Mouse (Mus musculus) forebrain, embryonic 14.5 days (tissue): ENCODE data around the gene Neu2. TPM values are rescaled to one million over a fixed set of nuclear protein-coding genes. Genes with fewer than 3 reads are reported as not detected.
A peak's percentile ranks its signal among the peaks of the same experiment; 100 is the strongest.

Source experiments
- ATAC-seq: fragments of 200-750 bp; cut with Nextera tagmentation; 2 replicates; pipeline ENCODE4 v1.8.0; 2017; ENCODE audit warnings: mild to moderate bottlenecking, moderate library complexity
- DNase-seq: peaks from one replicate; pipeline ENCODE4 v3.0.0-alpha.2; 2015; ENCODE audit warnings: low spot score
- H3K27ac ChIP-seq: fragments of 300-500 bp; sonication (generic); 2 replicates; pipeline ENCODE4 v1.5.1; 2014; ENCODE audit warnings: low read depth, mild to moderate bottlenecking, control low read depth, low read length, moderate library complexity
- H3K27me3 ChIP-seq: fragments of 300-500 bp; sonication (generic); replicated peaks from 2 replicates; pipeline ENCODE4 v1.6.1; 2014; ENCODE audit warnings: low read length, control low read depth, mixed read lengths; ENCODE audit not compliant: control insufficient read depth, insufficient read depth
- H3K36me3 ChIP-seq: fragments of 300-500 bp; sonication (generic); 2 replicates; pipeline ENCODE4 v1.6.1; 2014; ENCODE audit warnings: low read length, control low read depth; ENCODE audit not compliant: control insufficient read depth, insufficient read depth
- H3K4me1 ChIP-seq: fragments of 300-500 bp; sonication (generic); 2 replicates; pipeline ENCODE4 v1.6.1; 2014; ENCODE audit warnings: antibody characterized with exemption, low read length, control low read depth; ENCODE audit not compliant: control insufficient read depth, insufficient read depth
- H3K4me2 ChIP-seq: fragments of 300-500 bp; sonication (generic); 2 replicates; pipeline ENCODE4 v1.6.1; 2014; ENCODE audit warnings: mild to moderate bottlenecking, control low read depth, low read length
- H3K4me3 ChIP-seq: fragments of 300-500 bp; sonication (generic); 2 replicates; pipeline ENCODE4 v1.5.1; 2014; ENCODE audit warnings: low read depth, low read length, control low read depth
- H3K9ac ChIP-seq: fragments of 300-500 bp; sonication (generic); 2 replicates; pipeline ENCODE4 v1.6.1; 2014; ENCODE audit warnings: mild to moderate bottlenecking, low read length, control low read depth, moderate library complexity
- H3K9me3 ChIP-seq: fragments of 300-500 bp; sonication (generic); replicated peaks from 2 replicates; pipeline ENCODE4 v1.6.1; 2016; ENCODE audit warnings: low read length, control low read depth, mixed read lengths; ENCODE audit not compliant: control insufficient read depth
- WGBS: fragments of 180-500 bp; shearing (Covaris S2); extraction: QIAGEN DNeasy Blood & Tissue Kit; methylation state at CpG from one replicate; pipeline ENCODE4 v1.1.7; 2014; 5-methylcytosine and 5-hydroxymethylcytosine counted together
- polyA plus RNA-seq: library from polyadenylated mRNA; unstranded; fragments of >200 nt; fragmentation: Nextera tagmentation; extraction: Ambion mirVana; gene quantifications from 2 replicates; pipeline ENCODE4 v1.2.1, GENCODE M21; 2014

The Neu2 gene
- polyA plus RNA-seq, 1 experiment from 2014 or later, result 0.17 TPM

DNA sequence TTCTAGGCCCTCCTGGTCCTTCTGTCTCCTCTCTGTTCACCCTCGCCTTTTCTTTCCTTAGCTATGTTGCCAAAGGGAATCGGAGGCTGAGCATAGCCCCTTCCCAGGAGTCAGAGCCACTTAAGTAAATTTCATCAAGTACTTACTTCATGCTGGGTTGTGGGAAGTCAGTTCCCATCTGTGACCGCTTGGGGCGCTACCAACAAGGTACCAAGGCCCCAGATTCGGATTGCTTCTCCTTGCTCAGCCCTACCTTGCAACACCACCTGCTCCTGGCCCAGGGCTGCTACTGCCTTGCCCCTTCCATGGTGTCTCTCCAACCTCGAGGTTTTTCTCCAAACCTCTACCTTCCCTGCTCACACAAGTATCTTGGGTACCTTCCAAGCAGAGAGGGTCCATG lies 58.7 kb downstream of the Neu2 start:
- H3K27ac ChIP-seq, result no peak overlapping the region
- 45% methylated on average over 6 of the region's 6 CpGs for WGBS
- H3K27me3 ChIP-seq, result no peaks in the 10 kb centered on the region
- H3K9ac ChIP-seq, result no peak overlapping the region
- H3K36me3 ChIP-seq, result no peaks in the 10 kb centered on the region
- no peaks in the 10 kb centered on the region for H3K9me3 ChIP-seq
- H3K4me1 ChIP-seq, result no peaks in the 10 kb centered on the region
- no peak overlapping the region for H3K4me2 ChIP-seq
- no peak for DNase-seq
- H3K4me3 ChIP-seq, result no peak overlapping the region
- no peak for ATAC-seq

DNA sequence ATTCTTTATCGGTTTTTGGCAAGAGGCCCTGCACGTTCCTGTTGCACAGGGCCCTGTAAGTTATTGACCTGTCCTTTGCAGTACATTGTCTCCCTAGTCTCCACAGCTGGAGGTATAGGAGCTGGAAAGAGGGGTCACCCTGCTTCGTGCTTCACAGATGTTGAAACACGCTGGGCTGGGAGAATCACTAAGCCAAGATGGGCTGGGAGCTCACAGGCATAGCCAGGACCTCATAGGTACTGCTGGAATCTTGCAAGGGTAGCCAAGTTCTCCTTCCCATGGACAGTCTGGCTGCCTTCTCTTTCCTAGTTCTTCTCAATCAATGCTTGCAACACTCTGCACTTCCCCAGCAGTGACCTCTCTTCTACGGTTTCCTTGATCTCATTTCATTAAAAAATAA lies 63.6 kb downstream of the Neu2 start:
- Histone ChIP-seq H3K4me2 (no peak overlapping the region), H3K9me3 (no peaks in the 10 kb centered on the region), H3K27me3 (no peaks in the 10 kb centered on the region), H3K9ac (no peak overlapping the region), H3K4me1 (peaks cover 12% of the 10 kb centered on the region), H3K36me3 (no peaks in the 10 kb centered on the region), H3K4me3 (no peak overlapping the region), H3K27ac (no peak overlapping the region)
- WGBS, result 84% methylated on average over 5 of the region's 5 CpGs
- DNase-seq (no peak), ATAC-seq (no peak)

DNA sequence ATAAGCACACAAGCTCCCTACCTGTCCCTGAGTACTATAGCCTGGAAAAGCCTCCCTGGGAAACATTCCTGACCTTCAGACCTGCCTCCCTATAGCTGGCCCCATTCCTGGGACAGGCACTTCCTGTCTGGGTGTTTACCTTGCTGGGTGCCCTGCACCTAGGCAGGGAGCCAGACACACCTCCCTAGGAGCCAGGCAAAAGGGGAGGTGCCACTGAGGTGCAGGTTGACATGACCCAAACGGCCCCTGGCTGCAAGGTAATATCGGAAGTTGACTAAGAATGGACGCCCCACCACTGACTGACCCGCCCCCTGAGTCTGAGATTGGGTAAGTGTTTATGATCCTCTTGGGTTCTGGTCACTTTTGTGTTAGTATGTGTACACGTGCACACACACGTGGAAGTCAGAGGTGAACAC lies 64.1 kb downstream of the Neu2 start, which contains the start of gene Ngef:
Gene Ngef (minus strand): TSS at position 71 of the 416 bp plus-strand sequence.
- no peak within 1 kb of the TSS for H3K4me2 ChIP-seq
- 78% methylated on average over 6 of the region's 6 CpGs for WGBS
- H3K9me3 ChIP-seq, result no peaks in the 10 kb centered on the region
- no peak for DNase-seq
- H3K4me1 ChIP-seq, result peaks cover 12% of the 10 kb centered on the region
- H3K36me3 ChIP-seq, result no peaks in the 10 kb centered on the region
- H3K9ac ChIP-seq, result no peak within 1 kb of the TSS
- peak; percentile 16; the same call in 1 of the 2 replicates for ATAC-seq
- H3K27ac ChIP-seq, result no peak within 1 kb of the TSS; the same call in 1 of the 2 replicates
- H3K27me3 ChIP-seq, result no peaks in the 10 kb centered on the region
- H3K4me3 ChIP-seq, result no peak within 1 kb of the TSS

DNA sequence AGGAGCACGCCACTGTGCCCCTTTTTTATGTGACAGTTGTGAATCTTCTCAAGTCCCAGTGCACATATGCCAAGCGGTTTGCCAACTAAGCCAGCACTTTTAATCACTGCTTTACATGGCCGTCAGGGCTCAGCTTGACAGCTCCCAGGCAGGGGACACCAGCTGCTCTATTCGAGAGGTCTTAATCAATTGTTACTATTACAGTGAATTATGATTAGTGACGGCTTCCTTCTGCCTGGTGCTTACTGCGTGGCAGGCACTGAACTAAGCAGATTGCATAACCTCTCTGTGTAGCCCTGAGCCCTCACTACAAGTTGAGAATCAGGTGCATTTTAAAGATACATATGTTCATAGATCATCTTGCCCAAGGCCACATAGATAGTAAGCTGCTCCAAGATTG lies 64.7 kb downstream of the Neu2 start:
- Histone ChIP-seq H3K9me3 (no peaks in the 10 kb centered on the region), H3K4me1 (peaks cover 12% of the 10 kb centered on the region), H3K27me3 (no peaks in the 10 kb centered on the region), H3K4me3 (no peak overlapping the region), H3K27ac (no peak overlapping the region; the same call in 1 of the 2 replicates), H3K36me3 (no peaks in the 10 kb centered on the region), H3K9ac (no peak overlapping the region), H3K4me2 (no peak overlapping the region)
- DNase-seq (peak; percentile 77), ATAC-seq (peak; percentile 85)
- 19% methylated on average over 6 of the region's 6 CpGs for WGBS

DNA sequence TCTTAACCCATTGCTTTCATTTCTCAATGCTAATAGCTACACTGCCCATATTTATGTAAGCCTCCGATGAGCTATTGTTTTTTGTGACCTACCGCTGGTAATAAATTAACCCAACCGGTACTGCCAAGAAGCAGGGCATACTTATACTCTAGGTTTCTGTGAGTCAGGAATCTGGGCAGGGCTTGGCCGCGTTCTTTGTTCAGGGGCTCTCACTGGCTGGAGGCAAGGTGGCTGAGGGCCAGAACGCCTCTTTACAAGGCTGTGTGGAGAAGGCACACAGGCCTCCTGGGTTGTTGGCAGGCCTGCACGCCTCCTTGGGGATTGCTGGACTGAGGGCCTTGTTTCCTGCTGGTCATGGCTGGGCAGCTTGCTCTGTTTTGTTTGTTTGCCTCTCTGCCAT lies 65.1 kb downstream of the Neu2 start:
- Histone ChIP-seq H3K4me3 (no peak overlapping the region), H3K4me2 (no peak overlapping the region), H3K36me3 (no peaks in the 10 kb centered on the region), H3K27me3 (no peaks in the 10 kb centered on the region), H3K9me3 (no peaks in the 10 kb centered on the region), H3K4me1 (peaks cover 12% of the 10 kb centered on the region), H3K9ac (no peak overlapping the region), H3K27ac (peak overlapping the region; percentile 30; the same call in 1 of the 2 replicates)
- ATAC-seq (peak; percentile 88), DNase-seq (peak; percentile 81)
- WGBS, result 38% methylated on average over 7 of the region's 7 CpGs

DNA sequence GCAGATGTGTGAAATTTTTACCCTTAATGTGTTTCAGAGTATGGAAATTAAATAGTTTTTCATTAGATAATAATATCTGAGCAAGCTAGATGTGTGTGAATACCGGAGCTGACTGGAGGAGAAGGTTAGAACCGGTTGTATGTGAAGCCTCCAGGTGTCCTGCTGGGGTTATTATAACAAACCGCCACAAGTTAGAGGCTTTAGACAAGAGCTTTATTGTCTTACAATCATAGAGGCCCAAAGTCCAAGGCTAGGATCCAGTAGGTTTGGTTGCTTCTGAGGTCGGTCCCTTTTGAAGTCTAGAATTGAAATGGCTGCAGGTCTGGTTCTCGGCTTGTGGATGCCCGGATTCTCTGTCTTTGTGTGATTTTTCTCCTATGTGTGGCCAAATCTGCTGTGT lies 69.3 kb downstream of the Neu2 start:
- H3K4me2 ChIP-seq, result no peak overlapping the region
- no peak overlapping the region for H3K9ac ChIP-seq
- ATAC-seq (no peak), DNase-seq (no peak)
- no peak overlapping the region for H3K4me3 ChIP-seq
- WGBS, result 78% methylated on average over 6 of the region's 6 CpGs
- H3K27ac ChIP-seq, result no peak overlapping the region
- H3K27me3 ChIP-seq, result no peaks in the 10 kb centered on the region
- H3K4me1 ChIP-seq, result peaks cover 12% of the 10 kb centered on the region
- no peaks in the 10 kb centered on the region for H3K36me3 ChIP-seq
- no peaks in the 10 kb centered on the region for H3K9me3 ChIP-seq

DNA sequence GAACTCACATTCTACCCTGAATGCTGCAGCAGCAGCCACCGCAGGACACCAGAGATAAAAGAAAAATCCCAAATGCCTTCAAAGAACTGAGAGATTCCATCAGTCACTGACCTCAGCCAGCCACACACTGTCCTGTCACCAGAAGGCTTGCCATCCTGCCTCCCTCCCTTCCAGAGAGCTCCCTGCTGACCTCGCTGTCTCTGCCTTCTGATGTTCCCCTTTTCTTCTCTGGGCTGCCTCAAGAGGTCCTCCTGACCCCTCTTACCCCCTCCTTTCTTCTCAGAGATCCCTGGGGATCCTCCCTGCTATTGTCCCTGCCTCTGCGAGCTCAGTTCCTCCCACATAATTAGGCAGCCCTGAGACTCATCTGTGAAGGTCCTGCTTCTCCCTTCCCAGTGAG lies 71.1 kb downstream of the Neu2 start:
- Histone ChIP-seq H3K9ac (no peak overlapping the region), H3K9me3 (no peaks in the 10 kb centered on the region), H3K27ac (no peak overlapping the region), H3K4me1 (no peaks in the 10 kb centered on the region), H3K4me2 (no peak overlapping the region), H3K36me3 (no peaks in the 10 kb centered on the region), H3K27me3 (no peaks in the 10 kb centered on the region), H3K4me3 (no peak overlapping the region)
- peak; percentile 32; the same call in 1 of the 2 replicates for ATAC-seq
- 5% methylated on average over 3 of the region's 3 CpGs for WGBS
- DNase-seq, result peak; percentile 34

DNA sequence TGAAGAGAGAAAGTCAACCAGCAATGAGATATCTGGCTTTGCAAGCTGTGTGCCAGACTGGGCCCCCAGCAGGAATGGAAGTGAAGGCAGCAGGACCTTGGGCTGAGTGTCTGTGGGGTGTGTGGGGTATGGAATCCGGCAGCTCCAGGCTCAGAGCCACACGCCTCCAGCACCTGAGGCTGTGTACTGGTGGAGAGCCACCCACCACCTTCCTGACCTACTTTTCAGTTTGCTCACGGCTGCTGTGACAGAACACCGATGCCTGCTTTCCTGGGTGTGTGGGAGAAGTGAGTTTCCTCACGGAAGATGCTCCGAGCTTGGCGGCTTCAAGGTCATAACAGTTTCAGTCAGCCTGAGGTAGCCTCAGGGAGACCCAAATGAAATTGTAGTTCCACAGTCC lies 79.5 kb downstream of the Neu2 start:
- no peaks in the 10 kb centered on the region for H3K27me3 ChIP-seq
- no peak for ATAC-seq
- H3K9me3 ChIP-seq, result no peaks in the 10 kb centered on the region
- no peak overlapping the region for H3K9ac ChIP-seq
- DNase-seq, result no peak
- H3K4me2 ChIP-seq, result no peak overlapping the region
- no peaks in the 10 kb centered on the region for H3K4me1 ChIP-seq
- 93% methylated on average over 7 of the region's 7 CpGs for WGBS
- H3K36me3 ChIP-seq, result no peaks in the 10 kb centered on the region
- no peak overlapping the region for H3K27ac ChIP-seq
- H3K4me3 ChIP-seq, result no peak overlapping the region

DNA sequence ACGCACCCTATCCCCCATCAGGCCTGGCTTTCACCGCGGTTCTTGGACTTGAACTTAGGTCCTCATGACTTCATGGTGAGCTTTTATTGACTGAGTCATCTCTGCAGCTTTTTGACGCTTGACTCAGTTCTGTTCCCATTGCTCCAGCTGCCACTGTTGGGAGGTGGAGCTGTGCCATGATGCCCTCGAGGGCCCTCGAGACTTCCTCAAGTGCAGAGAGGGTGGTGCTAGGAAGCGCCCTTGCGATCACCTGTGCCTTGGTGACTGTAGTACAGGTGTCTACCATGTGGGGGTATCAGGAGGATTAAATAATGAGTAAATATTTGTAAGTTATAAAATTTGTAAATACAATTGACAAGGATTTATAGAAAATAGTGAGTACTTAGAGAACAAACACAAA lies 80.3 kb downstream of the Neu2 start:
- no peak overlapping the region for H3K4me2 ChIP-seq
- ATAC-seq, result no peak
- WGBS, result 86% methylated on average over 8 of the region's 8 CpGs
- H3K27me3 ChIP-seq, result no peaks in the 10 kb centered on the region
- no peak overlapping the region for H3K9ac ChIP-seq
- H3K4me3 ChIP-seq, result no peak overlapping the region
- no peak overlapping the region for H3K27ac ChIP-seq
- H3K9me3 ChIP-seq, result no peaks in the 10 kb centered on the region
- H3K4me1 ChIP-seq, result no peaks in the 10 kb centered on the region
- DNase-seq, result no peak
- H3K36me3 ChIP-seq, result no peaks in the 10 kb centered on the region
